Mouse (Mus musculus) layer of hippocampus, postnatal 25 days (tissue): ENCODE results near the gene Wbp4. TPM values are rescaled to one million over a fixed set of nuclear protein-coding genes. Genes with fewer than 3 reads are reported as not detected.
"Not testable (repeated sequence)": the region's sequence is repeated elsewhere in the genome, so short reads cannot be mapped to it uniquely, and the experiment has no call there.

Experiments
- DNase-seq, 2 experiments: peaks; one replicate each; pipeline ENCODE4 v3.0.0; 2022; ENCODE audit warnings: mixed read lengths in 2 of 2, low spot score in 1 of 2; ENCODE audit errors: extremely low spot score in 1 of 2
- total RNA-seq, 2 experiments: library from RNA; stranded (reverse); gene quantifications; 2 replicates each; pipeline ENCODE4 v1.2.3; 2021

Gene Wbp4
- total RNA-seq, 2 experiments from 2014 or later: 46.6 to 53.0 TPM

DNA sequence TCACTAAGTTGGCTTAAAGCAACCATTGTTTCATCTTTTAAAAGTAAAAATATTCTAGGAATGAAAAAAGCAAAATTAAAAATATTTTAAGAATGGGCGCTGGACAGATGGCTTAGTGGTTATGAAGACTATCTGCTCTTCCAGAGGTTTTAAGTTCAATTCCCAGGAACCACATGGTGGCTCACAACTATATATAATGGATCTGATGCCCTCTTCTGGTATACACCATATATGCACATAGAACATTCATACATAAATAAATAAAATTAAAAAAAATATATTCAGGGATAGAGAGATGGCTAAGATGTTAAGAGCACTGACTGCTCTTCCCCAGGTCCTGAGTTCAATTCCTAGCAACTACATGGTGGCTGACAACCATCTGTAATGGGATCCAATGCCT, 15.7 kb downstream of the Wbp4 start:
- no peak for DNase-seq

GRCm38 (mm10) chr14:79460988-79461387, 20.3 kb downstream of the Wbp4 start:
- DNase-seq: no peak

- DNase-seq: no peak
These were observed 20.9 kb downstream of the Wbp4 start for GRCm38 (mm10) chr14:79460401-79460800.

GRCm38 (mm10) chr14:79452591-79452934, 28.8 kb downstream of the Wbp4 start:
- DNase-seq: not testable (repeated sequence)

GRCm38 (mm10) chr14:79451681-79452590, 29.4 kb downstream of the Wbp4 start, which contains the start of gene Kbtbd6:
TSS of gene Kbtbd6 (plus strand) at chr14:79451835.
- DNase-seq: peak; percentile 57 to 60

- DNase-seq: peak in 1 of 2 experiments; percentile 19
These were observed 36.2 kb downstream of the Wbp4 start for GRCm38 (mm10) chr14:79445055-79445620.

- no peak for DNase-seq
These were observed 36.7 kb downstream of the Wbp4 start for GRCm38 (mm10) chr14:79444601-79445000.

GRCm38 (mm10) chr14:79441441-79441840, 39.9 kb downstream of the Wbp4 start:
- DNase-seq: no peak

DNA sequence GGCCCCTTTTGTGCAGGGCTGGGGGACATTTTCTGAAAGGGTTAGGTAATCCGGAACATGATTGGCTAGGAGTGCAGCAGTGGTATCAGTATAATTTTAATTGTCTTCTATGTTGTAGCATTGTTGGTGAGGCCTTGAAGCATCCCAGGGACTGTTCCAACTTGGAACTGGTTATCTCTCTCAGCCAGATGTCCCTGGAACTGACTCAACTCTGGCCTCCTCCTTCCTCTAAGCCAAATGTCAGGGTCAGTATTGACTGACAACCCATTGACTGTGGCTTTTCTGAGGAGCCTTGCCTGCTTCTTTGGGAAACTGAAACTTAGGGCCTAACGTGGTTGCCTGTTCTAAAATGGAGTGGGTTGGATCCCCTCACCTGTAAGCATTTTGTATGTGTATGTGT, 40.7 kb downstream of the Wbp4 start:
- DNase-seq: no peak

DNA sequence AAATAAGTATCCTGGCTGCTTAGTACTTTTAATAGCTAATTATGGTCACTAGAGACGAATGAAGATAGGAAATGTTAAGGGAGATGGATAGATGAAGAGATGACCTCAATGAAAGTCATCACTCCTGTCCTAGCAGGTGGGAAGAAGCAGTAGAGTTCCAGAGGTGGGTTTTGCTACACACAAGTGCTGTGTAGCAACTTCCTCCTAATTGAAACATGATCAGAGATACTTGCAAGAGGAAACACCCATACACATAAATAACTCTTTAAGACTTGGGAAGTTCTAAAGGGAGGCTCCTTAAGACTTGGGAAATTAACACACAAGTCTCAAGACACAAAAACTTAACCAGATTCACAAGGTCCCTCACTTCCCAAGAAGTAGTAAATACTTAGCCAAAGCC, 47.3 kb downstream of the Wbp4 start:
- DNase-seq: no peak

- DNase-seq: not testable (repeated sequence)
These were observed 54.5 kb downstream of the Wbp4 start for GRCm38 (mm10) chr14:79426730-79427365.

- DNase-seq: peak; percentile 79 to 87
These were observed 55.2 kb downstream of the Wbp4 start, which contains the start of gene Kbtbd7 for GRCm38 (mm10) chr14:79425979-79426729. TSS of gene Kbtbd7 (plus strand) at chr14:79426511.

DNA sequence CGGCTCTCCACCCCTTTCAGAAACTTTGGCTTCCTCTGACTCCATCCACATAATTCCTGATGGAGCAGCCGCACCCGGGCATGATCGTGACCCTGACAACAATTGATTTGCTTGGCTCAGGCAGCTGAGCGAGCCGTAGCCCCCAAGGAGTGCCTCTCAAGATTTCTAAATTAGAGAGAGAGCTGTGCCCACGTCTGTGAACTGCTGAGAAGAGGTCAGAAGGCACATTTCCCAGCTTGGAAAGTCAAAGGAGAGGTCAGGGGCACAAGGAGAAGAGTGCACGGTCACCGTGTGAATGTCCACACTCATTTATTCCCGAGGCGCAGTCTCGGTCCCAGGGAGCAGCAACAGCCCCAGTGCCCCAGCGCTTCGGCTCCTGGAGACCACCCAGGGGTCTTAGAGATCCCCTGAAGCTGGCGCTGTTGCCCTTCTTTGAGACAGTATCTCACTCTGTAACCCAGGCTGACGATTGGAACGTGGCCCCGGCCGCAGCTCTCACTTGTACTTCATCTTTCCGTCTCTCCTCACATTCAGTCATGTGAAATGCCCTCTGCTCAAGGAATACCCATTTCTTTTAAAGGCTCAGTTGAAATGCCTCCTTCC, 61.1 kb downstream of the Wbp4 start:
- no peak for DNase-seq

DNA sequence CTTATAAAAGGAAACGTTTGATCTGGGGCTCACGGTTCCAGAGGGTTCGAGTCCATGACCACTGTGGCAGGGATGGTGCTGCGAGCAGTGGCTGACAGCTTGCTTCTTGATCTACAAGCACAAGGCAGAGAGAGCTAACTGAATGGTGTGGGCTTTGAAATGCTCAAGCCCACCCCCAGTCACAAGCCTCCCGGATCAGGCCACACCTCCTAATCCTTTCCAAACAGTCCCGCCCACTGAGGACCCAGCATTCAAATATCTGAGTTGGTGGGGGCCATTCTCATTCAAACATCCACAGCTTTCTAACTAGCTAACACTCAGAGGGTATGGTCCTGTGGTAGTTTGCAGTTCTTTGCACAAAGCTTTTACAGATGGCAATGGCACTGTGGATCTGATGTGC, 68.2 kb downstream of the Wbp4 start:
- DNase-seq: no peak

DNA sequence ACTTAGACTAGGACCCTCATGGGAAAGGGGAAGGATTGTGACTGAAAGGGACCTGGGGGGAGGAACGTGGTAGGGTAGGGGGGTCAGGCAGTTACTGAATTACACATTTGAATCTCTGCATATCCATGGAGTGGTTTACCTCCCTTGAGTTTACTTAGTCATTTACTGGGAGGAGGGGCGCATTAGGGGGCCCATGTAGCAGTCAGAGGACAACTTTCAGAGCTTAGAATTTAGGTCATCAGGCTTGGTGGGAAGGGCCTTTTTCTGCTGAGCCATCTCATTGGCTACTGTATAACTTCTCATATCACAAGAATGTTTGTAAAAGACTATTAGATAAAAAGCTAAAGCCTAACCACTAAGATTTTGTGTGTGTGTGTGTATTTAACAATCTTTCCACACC, 70.7 kb downstream of the Wbp4 start:
- DNase-seq: no peak

Other genes with a start within 250 kb of the Wbp4 start
- gene Zfp957, start 234.2 kb downstream of the Wbp4 start, total RNA-seq: not detected
- gene Rgcc, start 179.9 kb downstream of the Wbp4 start, total RNA-seq: 10 to 100 TPM; 39.6 to 43.9 TPM
- 10 to 100 TPM; 10.4 to 11.9 TPM for gene Naa16, start 90.7 kb downstream of the Wbp4 start, total RNA-seq
- 1 to 10 TPM; 6.3 to 6.4 TPM for gene Mtrf1, start 83.7 kb downstream of the Wbp4 start, total RNA-seq
- gene Kbtbd7, start 55.0 kb downstream of the Wbp4 start, total RNA-seq: 10 to 100 TPM; 42.2 to 45.7 TPM
- 1 to 10 TPM in 1 of 2 experiments, under 1 TPM in 1; 0.96 to 1.4 TPM for gene Kbtbd6, start 29.7 kb downstream of the Wbp4 start, total RNA-seq
- 1 to 10 TPM; 4.8 to 5.7 TPM for gene Elf1, start 326 bp downstream of the Wbp4 start, total RNA-seq
- 10 to 100 TPM; 90.0 to 91.4 TPM for gene Sugt1, start 106.2 kb upstream of the Wbp4 start, total RNA-seq
- 1 to 10 TPM; 2.3 to 3.1 TPM for gene Cnmd, start 180.7 kb upstream of the Wbp4 start, total RNA-seq